Mouse (Mus musculus) urinary bladder, postnatal 25 days (tissue): ENCODE measurements at regions not wholly inside any gene's neighbourhood (a gene's known extent, or its start where the extent isn't known, plus 50 kb on each side); places are given as distances from the start of the nearest gene placed in this dataset.

Experiments
- DNase-seq: peaks from one replicate; pipeline ENCODE4 v3.0.0; 2022; ENCODE audit warnings: low spot score

GRCm38 (mm10) chr2:30676450-30676832 is 81.6 kb downstream of the Cstad start:
- DNase-seq = no peak

- DNase-seq = no peak
Measured at GRCm38 (mm10) chr2:30675839-30676238, 81.0 kb downstream of the Cstad start.

GRCm38 (mm10) chr2:30670836-30671586 is 76.2 kb downstream of the Cstad start:
- DNase-seq = no peak

GRCm38 (mm10) chr2:30667468-30667867 is 72.6 kb downstream of the Cstad start:
- no peak for DNase-seq

GRCm38 (mm10) chr2:30661147-30661546 is 66.3 kb downstream of the Cstad start:
- no peak for DNase-seq

- DNase-seq = no peak
Measured at GRCm38 (mm10) chr2:30660613-30660991, 65.8 kb downstream of the Cstad start.

GRCm38 (mm10) chr2:30659836-30660612 is 65.2 kb downstream of the Cstad start:
- no peak for DNase-seq

- peak; percentile 35 for DNase-seq
Measured at GRCm38 (mm10) chr2:30658844-30659555, 64.2 kb downstream of the Cstad start.
